Comparison of ENCODE assay signal across 9 mouse cellular contexts in genomic region chr11:64051195-64051968, GRCm38 (mm10). TPM values are rescaled to one million over a fixed set of nuclear protein-coding genes. Genes with fewer than 3 reads are reported as not detected.
A peak's percentile ranks its signal among the peaks of the same experiment; 100 is the strongest.
DNase-seq lines count a peak whose midpoint lies in the region; ATAC-seq and TF ChIP-seq lines count a peak whose summit lies in the region.
"Had no signal": no experiment of that assay in that cellular context is flagged by ENCODE, and none has a peak within 500 bp of the region (broad histone marks: within the 10 kb centered on the region; RNA-seq: fewer than 3 reads in every experiment).

No protein-coding gene starts in this region.

- peak; percentile 15 to 26 for DNase-seq in layer of hippocampus, adult 2 months (ENCODE audit: low spot score in 2 of 2)
- DNase-seq in layer of hippocampus, adult 18-20 months (ENCODE audit: low spot score in 2 of 2) = no peak
- DNase-seq in forebrain, embryonic 10.5 days (ENCODE audit: extremely low spot score, low spot score) = peak; percentile 55
- DNase-seq in layer of hippocampus, postnatal 14 days (ENCODE audit: low spot score in 2 of 2) = peak; percentile 21 to 31
- no peak for DNase-seq in adrenal gland, postnatal 4 days (ENCODE audit: low spot score in 2 of 2)
- no peak for DNase-seq in cerebellum, postnatal 36 days
- DNase-seq in gastrocnemius, postnatal 14 days = no peak
- DNase-seq: gastrocnemius, postnatal 10 days had no signal

- peaks cover 13% of the 10 kb centered on the region for H3K36me3 ChIP-seq in forebrain, embryonic 10.5 days (replicated peaks)
- no peaks in the 10 kb centered on the region for H3K36me3 ChIP-seq in neural tube, embryonic 12.5 days

- no peak overlapping the region for H3K9ac ChIP-seq in neural tube, embryonic 12.5 days

- intact Hi-C loops in gastrocnemius, postnatal 14 days (cut with DNase I; ENCODE audit: low total_unique reads) = loop anchor here (10.0 kb wide), 1 partner anchor 117 kb away; no protein-coding TSS in a partner anchor

- ATAC-seq in neural tube, embryonic 12.5 days (ENCODE audit: low FRiP score, low read depth) = peak; percentile 63

- H3K4me1 ChIP-seq in forebrain, embryonic 10.5 days = peaks cover 44% of the 10 kb centered on the region
- H3K4me1 ChIP-seq in neural tube, embryonic 12.5 days = peaks cover 18% of the 10 kb centered on the region

- H3K4me2 ChIP-seq in neural tube, embryonic 12.5 days (replicated peaks) = no peak overlapping the region

- H3K27me3 ChIP-seq in forebrain, embryonic 10.5 days (ENCODE audit: poor library complexity, severe bottlenecking) = peaks cover 55% of the 10 kb centered on the region
- no peaks in the 10 kb centered on the region for H3K27me3 ChIP-seq in neural tube, embryonic 12.5 days (replicated peaks)

- no peak for TF ChIP-seq CTCF in layer of hippocampus, adult 2 months (conservative IDR thresholded peaks at IDR 0.05)

- no peaks in the 10 kb centered on the region for H3K9me3 ChIP-seq in forebrain, embryonic 10.5 days
- no peaks in the 10 kb centered on the region for H3K9me3 ChIP-seq in neural tube, embryonic 12.5 days

- H3K4me3 ChIP-seq in layer of hippocampus, adult 2 months = no peak overlapping the region; the same call in 1 of the 2 replicates
- H3K4me3 ChIP-seq in forebrain, embryonic 10.5 days = peak overlapping the region; percentile 28; the same call in 1 of the 2 replicates
- no peak overlapping the region for H3K4me3 ChIP-seq in neural tube, embryonic 12.5 days

- WGBS in forebrain, embryonic 10.5 days = 44% methylated on average over 9 of the region's 9 CpGs
- WGBS in neural tube, embryonic 12.5 days = 48% methylated on average over 9 of the region's 9 CpGs

- peak overlapping the region; percentile 72; the same call in 1 of the 2 replicates for H3K27ac ChIP-seq in layer of hippocampus, adult 2 months
- H3K27ac ChIP-seq in forebrain, embryonic 10.5 days = peak overlapping the region; percentile 76
- no peak overlapping the region for H3K27ac ChIP-seq in neural tube, embryonic 12.5 days

RNA-seq across cellular contexts. Expression of gene Cox10, which starts 27.9 kb away (rescaled TPM):
- 10 to 100 TPM; 23.3 to 24.5 TPM for total RNA-seq in layer of hippocampus, adult 2 months (2021)
- total RNA-seq in layer of hippocampus, adult 18-20 months (2021) = 10 to 100 TPM; 23.4 to 25.8 TPM
- 28.9 and 29.0 TPM in 2 replicates for polyA plus RNA-seq in forebrain, embryonic 10.5 days (2016; fragmentation: Nextera tagmentation; extraction: Ambion mirVana)
- 10 to 100 TPM; 23.5 to 25.8 TPM for total RNA-seq in layer of hippocampus, postnatal 14 days (2021)
- 21.9 and 22.8 TPM in 2 replicates for polyA plus RNA-seq in neural tube, embryonic 12.5 days (2016; fragmentation: Nextera tagmentation; extraction: Ambion mirVana)
- 10 to 100 TPM; 26.8 to 27.2 TPM for total RNA-seq in adrenal gland, postnatal 4 days (2021)
- total RNA-seq in gastrocnemius, postnatal 14 days (2021) = 10 to 100 TPM; 28.4 to 30.7 TPM

Comparison
In these comparisons a context has a peak if more than half of its experiments do, and no peak if none do; other contexts are left out.
1. DNase-seq: peak in layer of hippocampus, adult 2 months (2 of 2), forebrain, embryonic 10.5 days (single experiment) and layer of hippocampus, postnatal 14 days (2 of 2); none in layer of hippocampus, adult 18-20 months (0 of 2), adrenal gland, postnatal 4 days (0 of 2), cerebellum, postnatal 36 days (0 of 2) and gastrocnemius, postnatal 14 days (single experiment).